Mouse (Mus musculus) central nervous system, embryonic 18 days (tissue): ENCODE measurements around the gene Lbhd1. TPM values are rescaled to one million over a fixed set of nuclear protein-coding genes. Genes with fewer than 3 reads are reported as not detected.

Experiments
- polyA plus RNA-seq: library from polyadenylated mRNA; depleted of rRNA; stranded (reverse); fragments of >200 nt; gene quantifications from 2 replicates; pipeline ENCODE4 v1.2.3, GENCODE M21; 2012; rRNA removed

Lbhd1 gene
- polyA plus RNA-seq, 1 experiment: 5.1 TPM

Other genes with a start within 250 kb of the Lbhd1 start
- gene Chrm1, start 219.9 kb upstream of the Lbhd1 start, polyA plus RNA-seq: 11.4 and 16.1 TPM in 2 replicates
- 156 and 158 TPM in 2 replicates for gene Slc3a2, start 160.4 kb upstream of the Lbhd1 start, polyA plus RNA-seq
- gene Wdr74, start 147.9 kb upstream of the Lbhd1 start, polyA plus RNA-seq: 64.1 and 65.4 TPM in 2 replicates
- gene 1700092M07Rik, start 143.0 kb upstream of the Lbhd1 start, polyA plus RNA-seq: 2.1 and 2.2 TPM in 2 replicates
- 115 and 123 TPM in 2 replicates for gene Stx5a, start 142.3 kb upstream of the Lbhd1 start, polyA plus RNA-seq
- gene Nxf1, start 126.7 kb upstream of the Lbhd1 start, polyA plus RNA-seq: 174 and 185 TPM in 2 replicates
- gene Tmem223, start 112.7 kb upstream of the Lbhd1 start, polyA plus RNA-seq: 207 and 209 TPM in 2 replicates
- gene Tmem179b, start 109.3 kb upstream of the Lbhd1 start, polyA plus RNA-seq: 21.0 and 23.1 TPM in 2 replicates
- 25.5 and 26.5 TPM in 2 replicates for gene Taf6l, start 97.3 kb upstream of the Lbhd1 start, polyA plus RNA-seq
- gene Polr2g, start 85.2 kb upstream of the Lbhd1 start, polyA plus RNA-seq: 155 TPM in 2 replicates
- gene Zbtb3, start 81.2 kb upstream of the Lbhd1 start, polyA plus RNA-seq: 6.4 and 6.6 TPM in 2 replicates
- gene Ttc9c, start 64.4 kb upstream of the Lbhd1 start, polyA plus RNA-seq: 51.9 and 52.3 TPM in 2 replicates
- gene Hnrnpul2, start 63.7 kb upstream of the Lbhd1 start, polyA plus RNA-seq: 80.3 and 80.6 TPM in 2 replicates
- 0.58 TPM in 1 of 2 replicates, not detected in the other for gene AC129217.1, start 54.0 kb upstream of the Lbhd1 start, polyA plus RNA-seq
- gene Bscl2, start 46.3 kb upstream of the Lbhd1 start, polyA plus RNA-seq: 100 and 106 TPM in 2 replicates
- gene Gng3, start 44.5 kb upstream of the Lbhd1 start, polyA plus RNA-seq: 313 and 316 TPM in 2 replicates
- 1.2 and 1.4 TPM in 2 replicates for gene Lrrn4cl, start 33.0 kb upstream of the Lbhd1 start, polyA plus RNA-seq
- 128 and 129 TPM in 2 replicates for gene Ubxn1, start 12.2 kb upstream of the Lbhd1 start, polyA plus RNA-seq
- gene Uqcc3, start 2.8 kb upstream of the Lbhd1 start, polyA plus RNA-seq: 54.5 and 56.5 TPM in 2 replicates
- not detected in 2 replicates for gene Gm49403, start 198 bp downstream of the Lbhd1 start, polyA plus RNA-seq
- gene 1810009A15Rik, start 5.1 kb downstream of the Lbhd1 start, polyA plus RNA-seq: 44.6 and 52.3 TPM in 2 replicates
- 0.23 and 0.32 TPM in 2 replicates for gene Gm49416, start 5.2 kb downstream of the Lbhd1 start, polyA plus RNA-seq
- 20.6 and 22.9 TPM in 2 replicates for gene Ints5, start 9.3 kb downstream of the Lbhd1 start, polyA plus RNA-seq
- 125 and 128 TPM in 2 replicates for gene Ganab, start 14.3 kb downstream of the Lbhd1 start, polyA plus RNA-seq
- gene B3gat3, start 36.6 kb downstream of the Lbhd1 start, polyA plus RNA-seq: 131 and 145 TPM in 2 replicates
- gene Rom1, start 45.6 kb downstream of the Lbhd1 start, polyA plus RNA-seq: 2.1 and 2.3 TPM in 2 replicates
- 11.1 and 13.1 TPM in 2 replicates for gene Eml3, start 45.8 kb downstream of the Lbhd1 start, polyA plus RNA-seq
- gene Mta2, start 58.1 kb downstream of the Lbhd1 start, polyA plus RNA-seq: 36.2 and 38.4 TPM in 2 replicates
- 22.9 TPM in 2 replicates for gene Tut1, start 70.1 kb downstream of the Lbhd1 start, polyA plus RNA-seq
- 385 and 395 TPM in 2 replicates for gene Eef1g, start 83.3 kb downstream of the Lbhd1 start, polyA plus RNA-seq
- 4.7 TPM in 2 replicates for gene Ahnak, start 105.6 kb downstream of the Lbhd1 start, polyA plus RNA-seq
- 1.1 TPM in 1 of 2 replicates, not detected in the other for gene Scgb1a1, start 204.2 kb downstream of the Lbhd1 start, polyA plus RNA-seq